Comparison of ENCODE assay signal across 11 mouse cellular contexts in genomic region chr7:109016378-109016923, GRCm38 (mm10).
A peak's percentile ranks its signal among the peaks of the same experiment; 100 is the strongest.
DNase-seq lines count a peak whose midpoint lies in the region; ATAC-seq and TF ChIP-seq lines count a peak whose summit lies in the region.
"Had no signal": no experiment of that assay in that cellular context is flagged by ENCODE, and none has a peak within 500 bp of the region (broad histone marks: within the 10 kb centered on the region; RNA-seq: fewer than 3 reads in every experiment).

No protein-coding gene starts in this region.

- WGBS in embryonic facial prominence, embryonic 11.5 days, result 53% methylated on average over 5 of the region's 5 CpGs
- WGBS in embryonic facial prominence, embryonic 10.5 days, result 49% methylated on average over 5 of the region's 5 CpGs
- WGBS in forebrain, embryonic 13.5 days, result 28% methylated on average over 5 of the region's 5 CpGs

- peaks cover 9% of the 10 kb centered on the region for H3K27me3 ChIP-seq in embryonic facial prominence, embryonic 11.5 days (ENCODE audit: control insufficient read depth, insufficient read depth, low read length)
- H3K27me3 ChIP-seq in embryonic facial prominence, embryonic 10.5 days (replicated peaks; ENCODE audit: low read depth, poor library complexity, severe bottlenecking), result peaks cover 36% of the 10 kb centered on the region
- peaks cover 9% of the 10 kb centered on the region; the same call in 1 of the 2 replicates for H3K27me3 ChIP-seq in forebrain, embryonic 13.5 days
- H3K27me3 ChIP-seq: Patski had no signal

- H3K9me3 ChIP-seq in embryonic facial prominence, embryonic 11.5 days (replicated peaks; ENCODE audit: control insufficient read depth, low read length), result no peaks in the 10 kb centered on the region
- no peaks in the 10 kb centered on the region for H3K9me3 ChIP-seq in embryonic facial prominence, embryonic 10.5 days
- H3K9me3 ChIP-seq in forebrain, embryonic 13.5 days (replicated peaks), result no peaks in the 10 kb centered on the region

- H3K4me2 ChIP-seq in embryonic facial prominence, embryonic 11.5 days (ENCODE audit: low read depth, low read length), result no peak overlapping the region
- 0 out of 2 replicates have a peak overlapping the region, but pooled peaks have one; percentile 0 for H3K4me2 ChIP-seq in forebrain, embryonic 13.5 days

- no peak overlapping the region for H3K27ac ChIP-seq in embryonic facial prominence, embryonic 11.5 days (replicated peaks; ENCODE audit: low read depth, low read length)
- no peak overlapping the region for H3K27ac ChIP-seq in embryonic facial prominence, embryonic 10.5 days (replicated peaks)
- peak overlapping the region; percentile 79 for H3K27ac ChIP-seq in forebrain, embryonic 13.5 days

- H3K4me1 ChIP-seq in embryonic facial prominence, embryonic 11.5 days (ENCODE audit: control insufficient read depth, insufficient read depth, low read length), result no peaks in the 10 kb centered on the region
- peaks cover 21% of the 10 kb centered on the region for H3K4me1 ChIP-seq in embryonic facial prominence, embryonic 10.5 days
- H3K4me1 ChIP-seq in forebrain, embryonic 13.5 days, result peaks cover 43% of the 10 kb centered on the region

- no peak overlapping the region for H3K9ac ChIP-seq in embryonic facial prominence, embryonic 11.5 days (replicated peaks; ENCODE audit: low read length)
- H3K9ac ChIP-seq in forebrain, embryonic 13.5 days, result peak overlapping the region; percentile 40; the same call in 1 of the 2 replicates

- intact Hi-C loops in left cerebral cortex, postnatal 36 days (cut with DNase I), result no loop called here

- peak; percentile 49; the same call in 1 of the 2 replicates for ATAC-seq in embryonic facial prominence, embryonic 11.5 days (replicated peaks; ENCODE audit: insufficient number of reproducible peaks, low FRiP score, low TSS enrichment, low read depth)
- peak; percentile 66 for ATAC-seq in forebrain, embryonic 13.5 days
- ATAC-seq: Patski had no signal

- H3K4me3 ChIP-seq in embryonic facial prominence, embryonic 11.5 days (ENCODE audit: low read depth, low read length), result no peak overlapping the region
- no peak overlapping the region for H3K4me3 ChIP-seq in embryonic facial prominence, embryonic 10.5 days
- H3K4me3 ChIP-seq in forebrain, embryonic 13.5 days, result no peak overlapping the region

- no peak for DNase-seq in embryonic facial prominence, embryonic 11.5 days (ENCODE audit: low spot score)
- DNase-seq in embryonic facial prominence, embryonic 10.5 days (ENCODE audit: low spot score), result no peak
- peak; percentile 77 for DNase-seq in brain, embryonic 14.5 days (ENCODE audit: low read depth)
- peak; percentile 63 for DNase-seq in mesoderm, embryonic 11.5 days (ENCODE audit: low read depth, low spot score)
- DNase-seq in ovary, postnatal 36 days (ENCODE audit: low spot score), result no peak
- DNase-seq in left cerebral cortex, postnatal 36 days (ENCODE audit: low spot score in 2 of 2), result no peak
- DNase-seq in natural killer cell, adult 2 months (ENCODE audit: low spot score in 2 of 2), result no peak
- DNase-seq: lung, adult 2 months; right cerebral cortex, postnatal 14 days had no signal

- no peaks in the 10 kb centered on the region for H3K36me3 ChIP-seq in embryonic facial prominence, embryonic 11.5 days (replicated peaks; ENCODE audit: control insufficient read depth, insufficient read depth, low read depth, low read length)
- no peaks in the 10 kb centered on the region for H3K36me3 ChIP-seq in embryonic facial prominence, embryonic 10.5 days (replicated peaks)
- H3K36me3 ChIP-seq in forebrain, embryonic 13.5 days (ENCODE audit: poor library complexity, severe bottlenecking), result 0 out of 2 replicates have a peak, but pooled peaks cover 4% of the 10 kb centered on the region

- no peak for TF ChIP-seq POLR2A in brain, embryonic 14.5 days (IDR thresholded peaks at IDR 0.05; ENCODE audit: borderline replicate concordance, extremely low read depth, insufficient read depth, insufficient read length, poor library complexity, severe bottlenecking)

- no peak for TF ChIP-seq CTCF in brain, embryonic 14.5 days (IDR thresholded peaks at IDR 0.05; ENCODE audit: borderline replicate concordance, extremely low read depth, insufficient read depth, insufficient read length)

Comparison
In these comparisons a context has a peak if more than half of its experiments do, and no peak if none do; other contexts are left out.
1. DNase-seq: peak in brain, embryonic 14.5 days (single experiment) and mesoderm, embryonic 11.5 days (single experiment); none in embryonic facial prominence, embryonic 11.5 days (single experiment), embryonic facial prominence, embryonic 10.5 days (single experiment), ovary, postnatal 36 days (single experiment), left cerebral cortex, postnatal 36 days (0 of 2) and natural killer cell, adult 2 months (0 of 2).